Mouse (Mus musculus) NIH3T3 (cell line): Measurements from ENCODE around the gene Stfa2.
"Not testable (repeated sequence)": the region's sequence is repeated elsewhere in the genome, so short reads cannot be mapped to it uniquely, and the experiment has no call there.

Source experiments
- DNase-seq: peaks from one replicate; pipeline ENCODE4 v3.0.0-alpha.2; 2012; ENCODE audit warnings: low read depth

Gene Stfa2

GRCm38 (mm10) chr16:36408357-36408756 is at the start of gene Stfa2:
TSS of gene Stfa2 (minus strand) at chr16:36408457.
- no peak for DNase-seq

DNA sequence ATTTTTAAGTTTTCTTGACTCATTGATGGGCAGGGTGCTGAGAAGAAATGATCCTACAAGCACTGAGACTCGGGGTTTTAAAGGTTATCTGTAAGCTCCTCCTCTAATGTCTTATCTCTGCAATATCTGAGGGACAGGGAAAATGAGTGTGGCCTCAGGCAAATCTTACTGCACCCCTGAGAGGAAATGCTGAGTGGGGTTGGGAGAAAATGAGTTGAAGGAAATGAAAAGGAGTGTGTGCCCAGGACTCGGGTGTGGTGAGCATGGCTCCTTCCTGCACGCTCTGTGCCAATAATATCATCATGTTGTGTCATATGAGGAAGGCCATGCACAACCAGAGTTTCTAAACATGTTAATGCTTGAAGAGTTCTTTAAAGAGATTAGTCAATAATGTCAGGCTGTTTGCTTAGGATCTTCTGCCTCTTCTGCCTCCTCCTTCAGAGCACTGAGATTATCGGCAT is 47.1 kb upstream of the Stfa2 start, which contains the start of gene Stfa3:
Gene Stfa3 (minus strand): TSS at position 51 of the 461 bp plus-strand sequence.
- no peak for DNase-seq

DNA sequence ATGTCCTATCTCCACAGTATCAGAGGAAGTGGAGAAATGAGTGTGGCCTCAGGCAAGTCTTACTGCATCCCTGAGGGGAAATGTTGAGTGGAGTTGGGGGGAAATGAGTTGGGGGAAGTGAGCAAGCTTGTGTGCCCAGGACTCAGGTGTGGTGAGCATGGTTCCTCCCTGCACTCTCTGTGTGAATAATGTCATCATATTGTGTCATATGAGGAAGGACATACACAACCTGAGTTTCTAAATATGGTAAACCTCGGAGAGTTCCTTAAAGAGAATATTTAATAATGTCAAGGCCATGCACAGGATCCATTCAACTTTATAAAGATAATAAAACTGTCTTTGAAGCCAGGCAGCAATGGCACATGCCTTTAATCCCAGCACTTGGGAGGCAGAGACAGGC is 12.7 kb upstream of the Stfa2 start:
- DNase-seq: not testable (repeated sequence)

GRCm38 (mm10) chr16:36389060-36389459 is 19.2 kb downstream of the Stfa2 start:
- DNase-seq: no peak

DNA sequence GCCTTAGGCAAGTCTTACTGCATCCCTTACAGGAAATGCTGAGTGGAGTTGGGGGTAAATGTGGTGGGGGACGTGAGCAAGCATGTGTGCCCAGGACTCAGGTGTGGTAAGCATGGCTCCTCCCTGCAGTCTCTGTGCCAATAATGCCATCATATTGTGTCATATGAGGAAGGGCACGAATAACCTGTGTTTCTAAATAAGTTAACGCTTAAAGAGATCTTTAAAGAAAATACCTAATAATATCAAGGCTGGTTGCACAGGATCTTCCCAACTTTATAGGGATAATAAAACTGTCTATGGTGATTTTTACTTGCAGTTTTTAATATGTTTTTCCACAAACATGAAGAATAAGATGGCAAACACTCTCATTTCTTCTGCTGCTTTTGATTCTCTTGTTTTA is 40.6 kb downstream of the Stfa2 start, which contains the start of gene BC100530:
Gene BC100530 (minus strand): TSS at position 101 of the 400 bp plus-strand sequence.
- not testable (repeated sequence) for DNase-seq
